Mouse (Mus musculus): ENCODE results near the gene Plcb1. TPM values are rescaled to one million over a fixed set of nuclear protein-coding genes. Genes with fewer than 3 reads are reported as not detected.

Plcb1 gene
- total and polyA plus RNA-seq, 3 experiments: 0.78 to 4.2 (median 3.9) TPM

- peaks cover 9% of the 10 kb centered on the region for H3K4me1 ChIP-seq (ENCODE audit: control insufficient read depth, insufficient read depth, low read length)
- H3K27me3 ChIP-seq (ENCODE audit: control insufficient read depth, insufficient read depth, low read length): no peaks in the 10 kb centered on the region
- 0 out of 2 replicates have a peak overlapping the region, but pooled peaks have one; percentile 35 for H3K9ac ChIP-seq (ENCODE audit: low read depth, low read length)
- TF ChIP-seq POLR2A (IDR thresholded peaks at IDR 0.05; ENCODE audit: insufficient read depth, low read depth, low read length) (no peak), EP300 (IDR thresholded peaks at IDR 0.05; ENCODE audit: insufficient read depth, low read depth, low read length) (no peak), CTCF (IDR thresholded peaks at IDR 0.05) (no peak)
- H3K4me3 ChIP-seq: peak overlapping the region; percentile 24
- peak overlapping the region; percentile 80 for H3K27ac ChIP-seq
- peak; percentile 29 to 32 for DNase-seq
- 20% methylated on average over 9 of the region's 9 CpGs for WGBS
- H3K79me2 ChIP-seq (replicated peaks; ENCODE audit: control insufficient read depth, insufficient read depth, low read length): no peaks in the 10 kb centered on the region
- peaks cover 8% of the 10 kb centered on the region for H3K36me3 ChIP-seq (ENCODE audit: control insufficient read depth, insufficient read depth, low read length)
- intact Hi-C loops (cut with DNase I): loop anchor here (10.0 kb wide), 1 partner anchor 227 kb away; the partner anchor contains the start of gene Tmx4
Measured at GRCm38 (mm10) chr2:134871692-134872489, 86.0 kb downstream of the Plcb1 start.

- Histone ChIP-seq H3K36me3 (ENCODE audit: control insufficient read depth, insufficient read depth, low read length) (peaks cover 8% of the 10 kb centered on the region), H3K4me1 (ENCODE audit: control insufficient read depth, insufficient read depth, low read length) (peaks cover 9% of the 10 kb centered on the region), H3K79me2 (replicated peaks; ENCODE audit: control insufficient read depth, insufficient read depth, low read length) (no peaks in the 10 kb centered on the region), H3K27ac (peak overlapping the region; percentile 80), H3K9ac (ENCODE audit: low read depth, low read length) (no peak overlapping the region), H3K4me3 (peak overlapping the region; percentile 24), H3K27me3 (ENCODE audit: control insufficient read depth, insufficient read depth, low read length) (no peaks in the 10 kb centered on the region)
- no peak for DNase-seq
- intact Hi-C loops (cut with DNase I): loop anchor here (10.0 kb wide), 1 partner anchor 228 kb away; the partner anchor contains the start of gene Tmx4
- TF ChIP-seq POLR2A (IDR thresholded peaks at IDR 0.05; ENCODE audit: insufficient read depth, low read depth, low read length) (0 out of 2 replicates have a peak, but pooled peaks have one; percentile 22), CTCF (IDR thresholded peaks at IDR 0.05) (no peak)
Measured at GRCm38 (mm10) chr2:134872490-134872781, 86.6 kb downstream of the Plcb1 start.

GRCm38 (mm10) chr2:134877148-134877547 lies 91.3 kb downstream of the Plcb1 start:
- Histone ChIP-seq H3K79me2 (replicated peaks; ENCODE audit: control insufficient read depth, insufficient read depth, low read length) (no peaks in the 10 kb centered on the region), H3K4me1 (ENCODE audit: control insufficient read depth, insufficient read depth, low read length) (peaks cover 8% of the 10 kb centered on the region), H3K4me3 (no peak overlapping the region), H3K9ac (ENCODE audit: low read depth, low read length) (no peak overlapping the region), H3K36me3 (ENCODE audit: control insufficient read depth, insufficient read depth, low read length) (peaks cover 6% of the 10 kb centered on the region; the same call in 1 of the 2 replicates), H3K27me3 (ENCODE audit: control insufficient read depth, insufficient read depth, low read length) (no peaks in the 10 kb centered on the region), H3K27ac (no peak overlapping the region)
- intact Hi-C loops (cut with DNase I): loop anchor here (10.0 kb wide), 1 partner anchor 232 kb away; the partner anchor contains the start of gene Tmx4
- 82% methylated on average over 4 of the region's 4 CpGs for WGBS
- no peak for DNase-seq
- TF ChIP-seq EP300 (IDR thresholded peaks at IDR 0.05; ENCODE audit: insufficient read depth, low read depth, low read length) (no peak), CTCF (IDR thresholded peaks at IDR 0.05) (no peak), POLR2A (IDR thresholded peaks at IDR 0.05; ENCODE audit: insufficient read depth, low read depth, low read length) (no peak)

- 83% methylated on average over 2 of the region's 2 CpGs for WGBS
Measured at GRCm38 (mm10) chr2:134891207-134891606, 105.3 kb downstream of the Plcb1 start.

GRCm38 (mm10) chr2:134894776-134895175 lies 108.9 kb downstream of the Plcb1 start:
- Histone ChIP-seq H3K36me3 (ENCODE audit: control insufficient read depth, insufficient read depth, low read length) (no peaks in the 10 kb centered on the region), H3K9ac (ENCODE audit: low read depth, low read length) (no peak overlapping the region), H3K27me3 (ENCODE audit: control insufficient read depth, insufficient read depth, low read length) (no peaks in the 10 kb centered on the region), H3K79me2 (replicated peaks; ENCODE audit: control insufficient read depth, insufficient read depth, low read length) (no peaks in the 10 kb centered on the region), H3K27ac (no peak overlapping the region), H3K4me3 (no peak overlapping the region), H3K4me1 (ENCODE audit: control insufficient read depth, insufficient read depth, low read length) (no peaks in the 10 kb centered on the region)
- no peak for DNase-seq
- TF ChIP-seq EP300 (IDR thresholded peaks at IDR 0.05; ENCODE audit: insufficient read depth, low read depth, low read length) (no peak), CTCF (IDR thresholded peaks at IDR 0.05) (no peak), POLR2A (IDR thresholded peaks at IDR 0.05; ENCODE audit: insufficient read depth, low read depth, low read length) (no peak)
- WGBS: 80% methylated on average over 4 of the region's 4 CpGs
- intact Hi-C loops (cut with DNase I): no loop called here

More at GRCm38 (mm10) chr2:134891207-134891606, 105.3 kb downstream of the Plcb1 start:
- Histone ChIP-seq H3K36me3 (ENCODE audit: control insufficient read depth, insufficient read depth, low read length) (no peaks in the 10 kb centered on the region), H3K4me1 (ENCODE audit: control insufficient read depth, insufficient read depth, low read length) (peaks cover 2% of the 10 kb centered on the region), H3K79me2 (replicated peaks; ENCODE audit: control insufficient read depth, insufficient read depth, low read length) (no peaks in the 10 kb centered on the region), H3K4me3 (no peak overlapping the region), H3K9ac (ENCODE audit: low read depth, low read length) (no peak overlapping the region), H3K27me3 (ENCODE audit: control insufficient read depth, insufficient read depth, low read length) (no peaks in the 10 kb centered on the region), H3K27ac (no peak overlapping the region)
- intact Hi-C loops (cut with DNase I): no loop called here
- DNase-seq: no peak
- TF ChIP-seq EP300 (IDR thresholded peaks at IDR 0.05; ENCODE audit: insufficient read depth, low read depth, low read length): no peak
- TF ChIP-seq POLR2A (IDR thresholded peaks at IDR 0.05; ENCODE audit: insufficient read depth, low read depth, low read length): no peak
- no peak for TF ChIP-seq CTCF (IDR thresholded peaks at IDR 0.05)

GRCm38 (mm10) chr2:134896196-134896595 lies 110.3 kb downstream of the Plcb1 start:
- TF ChIP-seq POLR2A (IDR thresholded peaks at IDR 0.05; ENCODE audit: insufficient read depth, low read depth, low read length) (no peak), EP300 (IDR thresholded peaks at IDR 0.05; ENCODE audit: insufficient read depth, low read depth, low read length) (no peak), CTCF (IDR thresholded peaks at IDR 0.05) (no peak)
- H3K4me1 ChIP-seq (ENCODE audit: control insufficient read depth, insufficient read depth, low read length): no peaks in the 10 kb centered on the region
- 96% methylated on average over 3 of the region's 3 CpGs for WGBS
- intact Hi-C loops (cut with DNase I): no loop called here
- no peak overlapping the region for H3K27ac ChIP-seq
- H3K36me3 ChIP-seq (ENCODE audit: control insufficient read depth, insufficient read depth, low read length): no peaks in the 10 kb centered on the region
- H3K79me2 ChIP-seq (replicated peaks; ENCODE audit: control insufficient read depth, insufficient read depth, low read length): no peaks in the 10 kb centered on the region
- no peak overlapping the region for H3K9ac ChIP-seq (ENCODE audit: low read depth, low read length)
- no peak overlapping the region for H3K4me3 ChIP-seq
- no peak for DNase-seq
- no peaks in the 10 kb centered on the region for H3K27me3 ChIP-seq (ENCODE audit: control insufficient read depth, insufficient read depth, low read length)
